Mouse (Mus musculus) hindbrain, postnatal 0 days (tissue): ENCODE data around the gene Ccnd1. TPM values are rescaled to one million over a fixed set of nuclear protein-coding genes. Genes with fewer than 3 reads are reported as not detected.
"Not testable (repeated sequence)": the region's sequence is repeated elsewhere in the genome, so short reads cannot be mapped to it uniquely, and the experiment has no call there.

Source experiments
- ATAC-seq: fragments of 200-750 bp; cut with Nextera tagmentation; 2 replicates; pipeline ENCODE4 v1.8.0; 2017; ENCODE audit warnings: mild to moderate bottlenecking, moderate TSS enrichment, moderate library complexity
- DNase-seq: peaks from one replicate; pipeline ENCODE4 v3.0.0-alpha.2; 2015; ENCODE audit warnings: low spot score
- H3K27ac ChIP-seq: fragments of 300-500 bp; sonication (generic); 2 replicates; pipeline ENCODE4 v1.5.1; 2014; ENCODE audit warnings: mild to moderate bottlenecking
- H3K27me3 ChIP-seq: fragments of 300-500 bp; sonication (generic); 2 replicates; pipeline ENCODE4 v1.6.1; 2014; ENCODE audit warnings: low read length, mixed read lengths; ENCODE audit not compliant: insufficient read depth
- H3K36me3 ChIP-seq: fragments of 300-500 bp; sonication (generic); 2 replicates; pipeline ENCODE4 v1.6.1; 2014; ENCODE audit warnings: low read length, mixed read lengths; ENCODE audit not compliant: insufficient read depth
- H3K4me1 ChIP-seq: fragments of 300-500 bp; sonication (generic); 2 replicates; pipeline ENCODE4 v1.6.1; 2014; ENCODE audit warnings: antibody characterized with exemption, low read length, mixed read lengths; ENCODE audit not compliant: insufficient read depth
- H3K4me2 ChIP-seq: fragments of 300-500 bp; sonication (generic); 2 replicates; pipeline ENCODE4 v1.6.1; 2014; ENCODE audit warnings: low read depth, mild to moderate bottlenecking, low read length, moderate library complexity, mixed read lengths
- H3K4me3 ChIP-seq: fragments of 300-500 bp; sonication (generic); 2 replicates; pipeline ENCODE4 v1.5.1; 2014; ENCODE audit warnings: low read length
- H3K9ac ChIP-seq: fragments of 300-500 bp; sonication (generic); replicated peaks from 2 replicates; pipeline ENCODE4 v1.6.1; 2014; ENCODE audit warnings: mild to moderate bottlenecking, low read length, moderate library complexity, mixed read lengths
- H3K9me3 ChIP-seq: fragments of 300-500 bp; sonication (generic); 2 replicates; pipeline ENCODE4 v1.6.1; 2016; ENCODE audit warnings: low read length, mixed read lengths
- CTCF ChIP-seq: IDR thresholded peaks from 2 replicates; pipeline ENCODE4 v1.5.1; 2016; ENCODE audit warnings: antibody characterized with exemption, control low read depth, low read depth
- WGBS: fragments of 180-500 bp; shearing (Covaris S2); extraction: QIAGEN DNeasy Blood & Tissue Kit; methylation state at CpG from one replicate; pipeline ENCODE4 v1.1.7; 2014; 5-methylcytosine and 5-hydroxymethylcytosine counted together
- polyA plus RNA-seq: library from polyadenylated mRNA; unstranded; fragments of >200 nt; fragmentation: Nextera tagmentation; extraction: Ambion mirVana; gene quantifications from 2 replicates; pipeline ENCODE4 v1.2.1, GENCODE M21; 2015
- total RNA-seq: library from RNA; depleted of rRNA; stranded (reverse); fragments of >200 nt; gene quantifications from 2 replicates; pipeline ENCODE4 v1.2.3, GENCODE M21; 2014

Gene Ccnd1
- total and polyA plus RNA-seq, 2 experiments from 2014 or later: 42.8 to 67.8 TPM

DNA sequence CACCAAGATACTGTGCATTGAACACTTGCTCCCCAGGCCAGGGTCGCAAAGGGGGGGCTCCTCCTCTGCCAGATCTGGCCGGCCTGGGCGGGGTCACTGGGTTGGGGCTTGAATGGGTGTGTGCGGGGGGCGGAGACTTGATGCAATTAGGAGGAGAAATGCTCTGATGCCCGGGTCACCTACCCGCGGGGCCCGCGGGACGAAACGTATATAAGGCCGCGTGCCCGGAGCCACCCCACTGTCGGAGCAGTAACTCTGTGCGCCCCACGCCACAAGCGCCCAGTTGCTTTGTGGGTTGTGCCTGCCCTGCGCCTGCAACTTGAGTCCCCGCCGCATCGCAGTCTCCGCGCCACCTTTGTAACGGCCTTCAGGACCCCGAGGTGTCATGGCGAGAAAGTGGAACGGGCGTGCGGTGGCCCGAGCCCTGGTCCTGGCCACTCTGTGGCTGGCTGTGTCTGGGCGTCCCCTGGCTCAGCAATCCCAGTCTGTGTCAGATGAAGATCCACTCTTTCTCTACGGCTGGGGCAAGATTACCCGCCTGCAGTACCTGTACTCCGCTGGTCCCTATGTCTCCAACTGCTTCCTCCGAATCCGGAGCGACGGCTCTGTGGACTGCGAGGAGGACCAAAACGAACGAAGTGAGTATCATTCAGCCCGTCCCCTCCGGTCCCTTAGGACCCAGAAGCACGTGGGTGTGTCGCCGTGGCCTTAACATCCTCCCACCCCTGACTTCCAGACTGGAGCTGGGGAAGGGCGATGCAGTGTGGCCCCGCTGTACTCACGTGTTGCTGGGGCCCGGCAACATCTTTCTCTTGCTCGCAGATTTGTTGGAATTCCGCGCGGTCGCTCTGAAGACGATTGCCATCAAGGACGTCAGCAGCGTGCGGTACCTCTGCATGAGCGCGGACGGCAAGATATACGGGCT lies 43.2 kb downstream of the Ccnd1 start, which contains the start of gene Fgf15:
Fgf15 (plus strand) TSS at position 238 of the 925 bp plus-strand sequence.
- H3K4me2 ChIP-seq: peak within 1 kb of the TSS; percentile 70
- H3K27me3 ChIP-seq: peaks cover 23% of the 10 kb centered on the region
- DNase-seq (peak; percentile 37), ATAC-seq (peak; percentile 34; the same call in 1 of the 2 replicates)
- H3K9ac ChIP-seq: peak within 1 kb of the TSS; percentile 18
- no peaks in the 10 kb centered on the region for H3K9me3 ChIP-seq
- H3K4me1 ChIP-seq: peaks cover 9% of the 10 kb centered on the region
- H3K36me3 ChIP-seq: no peaks in the 10 kb centered on the region
- peak within 1 kb of the TSS; percentile 37 for H3K4me3 ChIP-seq
- H3K27ac ChIP-seq: no peak within 1 kb of the TSS
- 1% methylated on average over 65 of the region's 65 CpGs for WGBS
- TF ChIP-seq CTCF: no peak

DNA sequence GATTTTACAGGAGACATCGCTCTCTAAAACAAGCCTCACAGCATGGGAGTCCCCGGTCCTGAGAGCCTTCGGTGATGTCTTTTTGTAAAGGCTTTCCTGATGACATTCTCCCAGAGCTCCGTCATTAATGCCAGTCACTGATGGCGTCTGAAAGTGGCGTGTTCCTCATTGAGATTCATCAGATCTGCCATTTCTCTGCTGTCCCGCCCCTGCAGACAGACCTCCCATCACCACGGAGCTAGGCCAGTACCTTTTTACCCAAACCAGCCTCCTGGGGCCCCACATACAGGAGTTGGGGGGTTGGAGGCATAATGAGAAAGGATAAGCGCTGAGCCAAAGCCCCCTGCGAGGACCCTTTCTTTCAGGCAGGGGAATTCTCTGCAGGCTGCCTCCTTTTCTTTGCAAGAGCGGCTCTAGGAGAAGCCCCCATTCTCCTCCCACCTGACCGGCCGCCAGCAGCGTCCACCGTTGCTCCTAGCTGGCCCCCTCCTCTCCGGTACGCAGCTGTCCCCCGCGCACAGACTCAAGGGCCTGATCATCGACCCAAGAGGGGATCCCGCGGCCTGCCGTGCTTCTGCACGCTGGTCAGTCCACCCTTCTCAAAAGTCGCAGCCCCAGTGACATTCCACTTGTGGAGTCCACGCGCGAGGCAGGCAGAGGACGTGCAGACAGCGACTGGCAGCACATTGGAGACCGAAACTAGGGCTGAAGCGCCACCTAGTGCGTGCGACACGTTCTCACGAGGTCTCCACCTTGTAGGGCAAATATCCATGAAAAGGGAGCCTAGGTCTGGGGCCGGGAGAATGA lies 44.2 kb downstream of the Ccnd1 start:
- ATAC-seq: peak; percentile 81
- under 1% methylated on average over 37 of the region's 37 CpGs for WGBS

DNA sequence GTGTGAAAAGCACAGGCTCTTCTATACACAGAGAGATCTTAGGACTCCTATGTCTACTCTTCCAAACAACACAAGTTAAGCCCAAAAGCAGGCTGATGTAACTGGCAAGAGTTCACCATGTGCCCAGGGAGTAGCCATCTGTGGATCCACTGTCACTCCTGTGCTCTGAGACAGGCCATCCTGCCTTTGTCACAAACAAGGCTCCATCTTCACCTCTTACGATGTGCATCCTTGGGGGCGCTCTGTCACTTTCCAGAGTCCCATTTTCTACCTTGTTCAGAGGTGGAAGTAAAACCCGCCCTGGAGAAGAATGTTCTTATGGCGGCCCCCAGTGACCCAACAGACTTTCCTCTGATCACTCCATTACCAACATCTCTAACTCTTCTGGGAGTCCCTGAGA lies 45.0 kb downstream of the Ccnd1 start:
- H3K36me3 ChIP-seq: no peaks in the 10 kb centered on the region
- WGBS: 2% methylated on average over 4 of the region's 4 CpGs
- DNase-seq (peak; percentile 12), ATAC-seq (no peak)
- H3K4me2 ChIP-seq: peak overlapping the region; percentile 70
- peak overlapping the region; percentile 37 for H3K4me3 ChIP-seq
- no peak overlapping the region; the same call in 1 of the 2 replicates for H3K9ac ChIP-seq
- H3K27ac ChIP-seq: no peak overlapping the region
- peaks cover 9% of the 10 kb centered on the region for H3K4me1 ChIP-seq
- TF ChIP-seq CTCF: no peak
- peaks cover 23% of the 10 kb centered on the region for H3K27me3 ChIP-seq
- no peaks in the 10 kb centered on the region for H3K9me3 ChIP-seq

More for the DNA sequence above, 44.2 kb downstream of the Ccnd1 start:
- Histone ChIP-seq H3K27me3 (peaks cover 23% of the 10 kb centered on the region), H3K9ac (peak overlapping the region; percentile 18), H3K36me3 (no peaks in the 10 kb centered on the region), H3K9me3 (no peaks in the 10 kb centered on the region), H3K4me2 (peak overlapping the region; percentile 70), H3K4me1 (peaks cover 9% of the 10 kb centered on the region), H3K27ac (no peak overlapping the region), H3K4me3 (peak overlapping the region; percentile 37)
- peak; percentile 90 for TF ChIP-seq CTCF
- DNase-seq: peak; percentile 90

DNA sequence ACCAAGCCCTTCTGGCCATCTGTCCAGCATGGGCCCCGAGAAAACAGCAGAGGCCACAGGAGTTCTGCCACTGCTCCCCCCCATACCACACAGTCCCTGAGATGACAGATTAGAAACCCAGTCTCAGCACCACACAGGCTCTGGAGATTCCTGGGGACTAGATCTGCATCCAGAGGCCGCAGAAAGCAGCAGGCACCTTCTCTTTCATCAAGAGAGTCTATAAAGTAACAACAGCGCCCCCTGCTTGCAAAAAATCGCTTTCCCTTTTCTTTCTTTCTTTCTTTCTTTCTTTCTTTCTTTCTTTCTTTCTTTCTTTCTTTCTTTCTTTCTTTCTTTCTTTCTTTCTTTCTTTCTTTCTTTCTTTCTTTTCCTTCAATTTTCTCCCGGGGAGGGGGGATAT lies 45.5 kb downstream of the Ccnd1 start:
- Histone ChIP-seq H3K4me3 (no peak overlapping the region), H3K4me1 (peaks cover 9% of the 10 kb centered on the region), H3K27ac (no peak overlapping the region), H3K27me3 (peaks cover 23% of the 10 kb centered on the region), H3K36me3 (no peaks in the 10 kb centered on the region), H3K9me3 (no peaks in the 10 kb centered on the region), H3K9ac (no peak overlapping the region), H3K4me2 (no peak overlapping the region)
- 3% methylated on average over 5 of the region's 5 CpGs for WGBS
- DNase-seq (peak; percentile 75), ATAC-seq (no peak)
- peak; percentile 58 for TF ChIP-seq CTCF

DNA sequence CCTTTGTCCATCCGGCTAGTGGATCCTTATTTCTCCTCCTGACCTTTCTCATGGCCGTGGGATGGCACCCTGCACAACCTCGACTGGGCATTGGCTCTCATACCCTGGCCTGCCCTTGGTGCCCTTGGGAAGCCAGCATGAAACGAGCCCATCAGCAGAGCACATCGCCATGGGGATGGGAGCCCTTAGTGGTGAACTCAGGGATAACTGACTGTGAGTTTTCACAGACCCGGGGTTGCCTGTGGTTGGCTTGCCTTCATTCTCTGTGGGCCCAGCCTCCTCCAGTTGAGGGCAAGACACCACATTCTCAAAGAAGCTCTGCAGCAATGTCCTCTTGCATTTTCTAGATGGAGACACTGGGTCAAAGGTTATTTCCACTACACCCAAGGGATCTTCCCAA lies 47.4 kb downstream of the Ccnd1 start:
- Histone ChIP-seq H3K9ac (no peak overlapping the region), H3K9me3 (no peaks in the 10 kb centered on the region), H3K4me1 (peaks cover 9% of the 10 kb centered on the region), H3K4me2 (no peak overlapping the region), H3K27me3 (peaks cover 11% of the 10 kb centered on the region; the same call in 1 of the 2 replicates), H3K36me3 (no peaks in the 10 kb centered on the region), H3K27ac (no peak overlapping the region), H3K4me3 (no peak overlapping the region)
- WGBS: 44% methylated on average over 6 of the region's 6 CpGs
- peak; percentile 26; the same call in 1 of the 2 replicates for TF ChIP-seq CTCF
- ATAC-seq (no peak), DNase-seq (no peak)

DNA sequence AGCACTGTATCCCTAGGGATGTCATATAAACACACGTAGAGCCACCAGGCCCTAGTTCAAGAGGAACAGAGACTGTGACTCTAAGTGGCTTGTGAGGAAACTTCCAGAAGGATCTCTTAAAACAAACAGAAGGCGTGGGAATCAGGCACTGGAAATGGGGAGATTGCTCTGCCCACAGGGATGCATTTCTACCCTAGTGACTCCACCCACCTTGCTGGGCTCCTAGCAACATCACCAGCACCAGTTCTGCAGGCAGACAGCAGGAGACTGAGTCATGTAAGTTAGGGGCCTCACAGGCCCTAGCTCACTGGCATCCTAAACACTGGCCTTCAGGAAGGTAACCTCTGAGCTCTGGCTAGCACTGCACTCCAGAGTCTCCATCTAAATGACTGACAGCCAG lies 47.9 kb downstream of the Ccnd1 start:
- Histone ChIP-seq H3K4me3 (no peak overlapping the region), H3K4me2 (no peak overlapping the region), H3K36me3 (no peaks in the 10 kb centered on the region), H3K9ac (no peak overlapping the region), H3K9me3 (no peaks in the 10 kb centered on the region), H3K27me3 (peaks cover 11% of the 10 kb centered on the region; the same call in 1 of the 2 replicates), H3K27ac (no peak overlapping the region), H3K4me1 (peaks cover 9% of the 10 kb centered on the region)
- 65% methylated on average over 2 of the region's 2 CpGs for WGBS
- no peak for TF ChIP-seq CTCF
- ATAC-seq: no peak
- no peak for DNase-seq

DNA sequence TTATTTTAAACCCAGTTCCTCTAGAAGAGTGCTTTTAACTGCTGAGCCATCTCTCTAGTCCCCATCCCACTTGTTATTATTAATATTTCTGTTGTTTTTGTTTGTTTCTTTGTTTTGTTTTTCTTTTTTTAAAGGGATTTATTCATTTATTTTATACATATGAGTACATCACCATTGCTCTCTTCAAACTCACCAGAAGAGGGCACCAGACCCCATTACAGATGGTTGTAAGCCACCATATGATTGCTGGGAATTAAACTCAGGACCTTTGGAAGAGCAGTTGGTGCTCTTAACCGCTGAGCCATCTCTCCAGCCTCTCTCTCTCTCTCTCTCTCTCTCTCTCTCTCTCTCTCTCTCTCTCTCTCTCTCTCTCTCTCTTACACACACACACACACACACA lies 49.1 kb downstream of the Ccnd1 start:
- not testable (repeated sequence) for H3K27me3 ChIP-seq, H3K9me3 ChIP-seq, ATAC-seq, H3K36me3 ChIP-seq, H3K4me1 ChIP-seq, DNase-seq, H3K4me3 ChIP-seq, H3K27ac ChIP-seq, H3K9ac ChIP-seq, H3K4me2 ChIP-seq
- 79% methylated on average over 1 of the region's 1 CpGs for WGBS
